Mouse (Mus musculus) cerebellum, adult 8-10 months (tissue): Measurements from ENCODE around the gene Lgalsl.

ENCODE experiments used
- DNase-seq: peaks from one replicate; pipeline ENCODE4 v3.0.0; 2022

Gene Lgalsl

DNA sequence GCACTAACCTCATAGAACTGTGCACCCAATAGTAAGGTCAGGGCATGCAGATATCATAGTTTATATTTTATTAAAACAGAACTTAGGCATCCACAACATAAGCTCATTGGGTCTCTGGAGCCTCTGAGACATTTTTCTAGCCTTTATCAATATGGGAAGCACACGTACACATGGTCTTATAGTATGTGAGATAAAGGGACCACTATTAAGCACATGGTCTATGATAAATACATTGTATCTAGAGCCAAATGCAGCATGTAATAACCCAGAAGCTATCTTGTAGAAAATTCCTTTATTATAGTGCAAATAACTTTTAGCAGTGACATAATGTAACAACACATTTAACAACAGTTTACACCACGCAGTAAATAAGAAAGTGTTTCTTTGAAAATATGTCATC lies 7.6 kb downstream of the Lgalsl start:
- DNase-seq: no peak

DNA sequence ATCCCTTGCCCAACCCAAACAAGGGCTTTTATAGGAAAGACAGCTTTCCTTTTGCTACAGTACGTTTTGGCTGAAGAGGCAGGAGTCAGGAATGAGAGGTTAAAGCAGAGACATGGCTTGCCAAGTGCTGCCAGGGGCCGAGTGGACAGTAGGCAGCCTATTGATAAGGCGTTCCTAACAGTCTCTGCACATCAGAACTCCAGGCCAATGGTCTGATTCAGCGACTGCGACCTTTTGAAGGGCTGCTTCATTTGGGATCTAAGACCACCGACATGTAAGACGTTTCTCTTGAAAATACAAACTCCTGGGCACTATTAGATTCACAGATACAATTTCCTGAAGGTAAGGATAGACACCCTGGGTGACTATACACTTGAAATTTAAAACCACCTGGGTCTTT lies 9.5 kb downstream of the Lgalsl start:
- DNase-seq: no peak

DNA sequence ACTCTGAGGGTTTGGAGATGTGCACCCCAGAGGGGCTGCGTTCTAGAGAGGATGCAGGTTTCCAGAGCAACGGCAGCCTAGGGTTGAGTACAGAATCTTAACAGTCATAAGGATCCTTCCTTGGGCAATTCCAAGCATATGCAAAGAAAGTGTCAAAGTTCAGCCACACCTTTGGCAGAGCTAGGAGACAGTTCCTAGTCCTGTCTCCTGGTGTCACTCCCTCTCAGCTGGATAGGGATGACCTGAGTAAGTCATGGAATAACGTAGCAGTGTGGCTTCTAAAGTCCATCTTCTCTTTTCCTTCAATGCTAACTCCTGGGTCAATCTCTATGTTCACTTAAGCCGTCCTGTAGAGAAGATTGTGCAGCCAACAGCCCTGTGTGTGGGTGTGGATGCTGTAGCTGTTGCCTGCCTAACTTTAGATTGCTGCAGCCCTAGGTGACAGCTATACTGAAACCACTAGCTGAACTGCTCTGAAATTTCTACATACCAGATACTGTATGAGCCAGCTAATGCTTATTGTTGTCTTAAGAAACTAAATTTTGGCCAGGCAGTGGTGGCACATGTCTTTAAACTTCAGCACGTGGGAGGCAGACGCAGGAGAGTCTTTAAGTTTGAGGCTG lies 16.8 kb downstream of the Lgalsl start:
- DNase-seq: no peak

DNA sequence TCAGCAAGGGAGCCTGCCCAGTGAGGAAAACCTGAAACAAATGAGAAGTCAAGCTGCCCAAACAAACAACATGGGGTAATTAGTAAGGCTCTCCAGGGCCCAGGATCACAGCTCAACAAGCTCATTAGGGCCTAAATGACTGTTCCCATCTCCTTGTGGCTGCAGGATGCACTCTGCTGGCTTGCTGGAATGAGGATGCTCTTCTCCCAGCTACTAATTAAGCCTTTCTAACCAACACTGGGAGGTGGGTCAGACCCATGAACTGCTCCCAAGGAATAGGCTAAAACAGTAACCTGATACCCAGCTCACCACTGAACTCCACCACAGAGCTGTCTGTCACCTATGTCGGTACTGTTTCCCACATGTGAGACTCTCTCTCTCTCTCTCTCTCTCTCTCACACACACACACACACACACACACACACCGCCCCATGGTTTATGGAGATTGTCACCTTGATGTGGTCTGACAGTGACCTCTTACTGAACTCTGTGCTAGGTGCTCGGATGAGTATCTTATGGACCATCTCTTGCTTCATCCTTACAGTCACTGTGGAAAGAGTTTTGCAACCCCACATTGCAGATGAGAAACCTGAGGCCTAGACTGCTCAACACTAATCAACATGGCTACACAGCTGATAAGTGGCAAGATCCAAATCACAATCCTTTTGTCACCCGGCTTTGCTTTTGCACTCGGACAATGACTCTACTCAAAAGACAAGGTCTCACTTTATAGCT lies 18.5 kb downstream of the Lgalsl start:
- DNase-seq: no peak

DNA sequence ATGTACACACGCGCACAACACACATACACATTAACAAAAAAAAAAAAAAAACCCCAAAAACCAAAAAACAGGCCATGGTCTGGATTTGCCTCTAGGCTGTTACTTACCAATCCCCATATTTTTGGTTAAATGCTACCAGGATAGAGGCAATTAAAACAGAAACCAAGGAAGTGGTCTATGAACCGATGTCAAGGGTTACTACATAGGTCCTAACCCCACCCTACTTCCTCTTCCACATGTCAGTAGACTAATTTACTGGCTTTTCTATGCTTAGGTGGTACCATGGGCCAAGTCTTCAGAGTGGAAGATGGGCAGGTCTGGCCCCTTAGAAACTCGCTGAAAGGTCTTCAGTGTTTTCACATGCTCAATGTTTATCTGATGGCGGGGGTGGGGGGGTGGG lies 24.2 kb downstream of the Lgalsl start:
- no peak for DNase-seq

DNA sequence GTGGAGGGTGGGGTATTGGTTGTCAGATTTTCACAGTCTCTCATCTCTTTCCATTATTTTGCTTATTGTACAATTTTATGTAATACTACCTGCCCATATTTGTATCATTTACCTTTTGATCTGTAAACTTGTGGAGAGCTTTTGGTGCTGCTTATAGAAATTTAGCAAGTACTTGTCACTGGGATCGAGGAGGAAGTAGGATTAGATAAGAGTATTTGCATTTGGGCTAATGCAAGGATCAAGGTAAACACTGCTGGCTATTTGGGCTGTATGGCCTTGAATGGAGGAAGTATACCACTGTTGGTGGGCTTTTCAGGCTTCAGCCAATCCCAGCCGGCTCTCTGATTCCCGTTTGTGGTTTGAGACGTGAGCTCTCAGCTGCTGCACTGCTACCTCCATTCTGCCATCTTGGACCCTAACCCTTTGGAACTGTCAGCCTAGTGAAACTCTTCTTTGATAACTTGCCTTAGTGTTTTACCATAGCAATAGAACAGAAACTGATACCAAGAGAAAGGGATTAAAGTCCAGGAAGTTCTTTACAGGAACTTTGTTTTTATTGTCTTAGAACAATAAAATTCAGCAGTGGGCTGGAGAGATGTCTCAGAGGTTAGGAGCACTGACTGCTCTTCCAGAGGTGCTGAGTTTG lies 25.1 kb downstream of the Lgalsl start:
- no peak for DNase-seq

DNA sequence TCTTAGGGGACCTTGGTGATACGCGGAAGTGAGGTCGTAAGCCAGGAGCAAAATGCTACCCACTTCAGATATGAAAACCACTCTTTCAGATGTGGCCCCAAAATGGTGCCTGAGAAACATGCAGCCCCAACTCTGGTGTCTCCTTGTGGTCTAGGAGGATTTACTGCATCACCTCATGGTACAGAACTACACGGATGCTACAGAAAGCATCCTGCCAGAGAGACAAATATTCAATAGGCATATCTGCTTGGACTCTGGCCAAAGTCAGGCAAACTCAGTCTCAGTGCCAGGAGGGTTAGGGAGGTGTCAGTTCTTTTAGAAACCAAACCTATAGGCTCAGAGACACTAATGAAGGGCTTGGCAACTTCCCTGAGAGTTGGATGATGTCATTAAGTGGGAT lies 26.4 kb downstream of the Lgalsl start:
- DNase-seq: no peak

DNA sequence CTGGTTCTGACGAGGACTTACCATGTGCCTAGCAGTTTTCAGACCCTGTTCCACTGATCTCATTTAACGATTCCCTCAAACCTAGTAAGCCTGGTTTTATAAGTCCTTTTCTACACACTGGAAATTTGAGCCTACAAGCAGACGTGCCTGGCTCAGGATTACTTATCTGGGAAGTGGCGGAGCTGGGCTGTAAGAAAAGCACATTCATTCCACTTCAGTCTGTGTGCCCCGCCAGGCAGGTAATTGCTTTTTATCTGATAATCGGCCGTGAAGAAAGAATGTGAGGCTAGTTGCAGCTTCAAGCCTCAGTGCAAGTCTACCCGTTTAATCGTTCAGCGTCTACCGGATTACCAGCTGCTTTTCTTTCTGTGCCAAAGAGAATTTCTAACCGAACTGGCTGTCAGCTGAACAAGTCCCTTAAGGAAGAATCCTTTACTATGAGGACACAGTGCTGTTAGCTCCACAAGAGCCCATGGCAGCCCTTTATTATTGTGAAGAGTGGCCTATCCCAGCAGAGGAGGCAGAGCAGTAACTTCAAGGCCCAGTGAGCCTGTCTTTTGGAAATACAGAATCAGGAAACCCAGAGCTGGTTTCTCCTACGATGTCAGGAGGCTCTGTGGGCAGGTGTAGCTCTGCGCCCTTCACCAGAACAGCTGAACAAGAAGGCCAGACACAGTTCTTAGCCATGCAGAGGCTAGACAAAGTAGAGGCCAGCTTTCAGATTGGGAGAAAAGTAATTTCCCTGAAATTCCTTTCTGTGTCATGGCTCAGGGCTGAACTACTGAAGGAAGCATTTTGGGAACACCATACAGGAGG lies 30.4 kb downstream of the Lgalsl start:
- DNase-seq: no peak

DNA sequence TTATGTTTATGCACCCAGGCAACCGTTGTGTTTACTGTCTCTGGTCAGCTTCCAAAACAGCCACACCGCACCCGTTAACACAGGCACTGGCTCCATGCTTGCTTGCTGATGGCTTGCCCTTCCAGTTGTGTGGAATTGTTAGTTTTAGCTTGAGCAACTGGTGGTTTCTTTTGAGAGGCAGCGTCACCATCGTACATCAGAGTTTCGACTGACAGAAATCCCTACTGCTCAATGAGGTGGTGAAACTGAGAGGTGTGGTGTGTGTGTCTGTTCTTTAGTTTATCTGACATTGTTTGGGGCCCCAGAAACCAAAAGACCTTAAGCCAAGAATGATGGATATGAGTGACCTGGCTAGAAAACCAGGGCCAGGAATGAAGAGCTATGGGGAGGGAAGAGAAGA lies 33.0 kb downstream of the Lgalsl start:
- no peak for DNase-seq

DNA sequence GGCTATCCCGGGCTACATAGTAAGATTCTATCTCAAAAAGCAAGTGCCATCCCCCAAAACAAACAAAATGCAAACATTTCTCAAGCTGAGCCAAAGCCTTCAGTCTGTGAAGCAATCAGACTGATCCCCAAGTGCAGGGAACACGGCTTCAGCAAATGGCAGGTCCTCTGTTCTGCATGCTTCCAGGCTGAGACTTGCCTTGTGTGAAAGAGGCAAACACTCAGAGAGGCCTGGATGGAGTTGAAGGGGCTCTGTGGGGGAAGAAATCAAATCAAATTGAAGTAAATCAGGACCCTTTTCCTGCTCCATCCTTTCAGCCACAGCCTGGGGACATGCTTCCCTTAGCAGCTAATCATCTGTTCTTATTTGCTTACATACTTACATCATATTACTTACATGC lies 35.4 kb downstream of the Lgalsl start:
- DNase-seq: no peak

DNA sequence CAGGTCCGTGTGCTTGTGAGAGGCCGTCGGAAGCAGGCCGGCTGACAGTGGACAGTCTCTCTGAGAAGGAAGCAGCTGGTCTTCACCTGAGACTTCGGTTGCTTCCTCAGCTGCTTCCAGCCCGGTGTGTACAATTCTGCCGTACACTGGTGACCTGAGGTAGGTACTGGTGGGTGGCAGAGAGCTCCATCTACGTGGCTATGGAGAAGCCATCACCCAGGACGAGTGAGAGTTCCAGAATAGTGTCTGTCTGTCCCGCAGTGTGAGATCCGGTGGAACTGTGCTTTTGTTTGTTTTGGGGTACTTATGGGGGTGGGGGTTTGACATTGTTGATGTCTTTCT lies 36.0 kb downstream of the Lgalsl start:
- DNase-seq: no peak

DNA sequence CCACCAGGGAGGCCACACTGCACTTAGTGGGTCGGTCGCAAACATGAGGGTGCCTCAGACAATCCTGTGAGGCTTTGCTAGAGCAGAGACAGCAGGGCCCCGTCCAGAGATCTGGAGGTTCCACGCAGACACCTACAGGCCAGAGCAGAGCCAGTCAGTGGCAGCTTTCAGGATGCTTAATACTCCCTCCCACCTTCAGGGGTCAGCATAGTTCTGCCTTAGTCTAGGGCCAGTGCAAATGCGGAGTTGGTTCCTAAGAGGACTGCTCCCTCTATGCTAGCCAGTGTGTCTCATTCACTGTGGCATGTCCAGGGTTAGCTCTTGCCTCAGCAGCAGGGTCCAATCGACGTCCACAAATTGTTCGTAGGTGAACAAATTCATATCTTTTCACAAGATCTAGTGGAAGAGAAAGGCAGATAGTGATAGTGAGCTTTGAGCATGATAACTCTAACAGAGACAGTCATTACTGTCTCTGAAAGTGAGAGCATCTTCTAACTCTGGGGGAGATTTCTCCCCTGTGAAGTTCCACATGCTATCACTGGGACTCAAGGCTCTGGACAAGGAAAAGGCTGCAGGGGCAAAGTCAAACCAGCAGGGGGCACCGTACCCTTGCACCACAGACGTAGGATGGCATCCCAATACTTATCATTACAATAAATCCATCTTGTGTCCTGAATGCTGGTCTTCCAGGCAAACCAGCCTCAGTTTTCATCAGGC lies 36.5 kb downstream of the Lgalsl start:
- peak; percentile 76 for DNase-seq

DNA sequence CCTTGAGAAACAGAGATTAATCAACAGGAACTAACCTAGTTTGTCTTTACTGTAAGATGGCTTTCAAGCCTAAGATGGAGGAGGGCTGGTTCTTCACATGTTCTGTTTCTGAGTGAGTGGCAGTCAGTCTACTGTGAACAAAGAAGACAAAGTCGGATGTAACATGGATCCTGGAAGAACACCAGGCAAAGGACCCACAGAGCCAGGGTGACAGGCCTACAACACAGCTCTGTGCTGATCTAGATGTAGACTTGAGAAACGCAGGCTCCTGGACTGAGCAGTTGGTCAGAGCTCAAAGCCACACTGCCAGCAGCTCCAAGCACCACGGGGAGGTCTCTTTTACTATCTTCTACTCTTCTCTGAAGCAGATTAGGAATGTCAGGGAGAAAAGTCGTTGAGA lies 37.2 kb downstream of the Lgalsl start:
- no peak for DNase-seq

DNA sequence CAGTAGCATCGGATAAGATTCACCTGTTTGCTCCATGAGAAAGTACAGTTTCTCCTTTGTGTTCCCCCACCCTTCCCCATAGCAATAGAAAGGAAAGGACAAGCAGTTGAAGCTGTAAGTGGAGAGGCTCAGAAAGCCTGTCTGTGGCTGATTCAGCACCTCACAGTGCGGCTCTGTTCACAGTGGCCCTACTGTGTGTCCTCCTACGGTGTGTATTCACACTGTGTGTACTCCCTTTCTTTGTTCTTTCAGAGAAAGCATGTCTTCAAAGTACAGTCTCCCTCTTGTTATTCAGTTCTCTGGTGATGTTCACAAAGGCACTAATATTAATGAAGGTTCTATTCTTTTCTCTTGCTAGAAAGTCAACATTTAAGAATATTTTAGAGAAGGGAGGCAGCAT lies 38.2 kb downstream of the Lgalsl start:
- DNase-seq: no peak

DNA sequence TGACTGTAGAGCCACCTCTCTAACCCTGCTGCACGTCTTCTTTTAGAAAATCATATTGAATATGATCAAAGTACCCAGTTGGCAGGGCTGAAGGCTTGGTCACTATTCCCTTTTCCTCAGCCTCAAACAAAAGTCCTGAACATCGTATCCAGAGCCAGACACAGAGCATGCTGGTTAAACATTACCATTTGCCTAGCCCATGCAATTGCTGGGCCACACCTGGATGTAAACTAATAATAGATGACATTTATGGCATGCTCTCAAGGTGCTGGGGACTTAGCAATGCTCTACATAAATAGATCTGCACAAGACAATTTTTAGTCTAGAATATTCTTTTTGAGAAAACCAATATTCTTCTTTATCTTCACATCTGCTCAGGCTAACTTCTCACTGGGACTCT lies 39.5 kb downstream of the Lgalsl start:
- DNase-seq: no peak

DNA sequence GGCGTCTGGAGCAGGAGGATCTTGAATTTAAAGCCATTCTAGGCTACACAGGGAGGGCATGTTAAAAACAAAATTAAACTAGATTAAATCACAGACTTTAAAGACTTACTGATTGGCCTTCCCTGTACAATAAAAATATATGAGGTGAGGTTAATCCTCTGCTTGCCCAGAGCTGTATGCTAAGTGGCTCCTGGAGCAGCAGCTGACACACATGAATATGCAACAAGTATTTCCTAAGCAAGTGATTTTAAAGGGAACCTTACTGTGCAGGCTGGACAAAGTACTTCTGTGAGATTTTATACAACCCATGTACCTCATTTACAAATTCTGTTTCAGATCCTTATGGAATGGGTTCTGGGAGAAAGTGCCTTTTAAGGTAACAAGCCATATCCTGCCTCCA lies 41.8 kb downstream of the Lgalsl start:
- DNase-seq: no peak

DNA sequence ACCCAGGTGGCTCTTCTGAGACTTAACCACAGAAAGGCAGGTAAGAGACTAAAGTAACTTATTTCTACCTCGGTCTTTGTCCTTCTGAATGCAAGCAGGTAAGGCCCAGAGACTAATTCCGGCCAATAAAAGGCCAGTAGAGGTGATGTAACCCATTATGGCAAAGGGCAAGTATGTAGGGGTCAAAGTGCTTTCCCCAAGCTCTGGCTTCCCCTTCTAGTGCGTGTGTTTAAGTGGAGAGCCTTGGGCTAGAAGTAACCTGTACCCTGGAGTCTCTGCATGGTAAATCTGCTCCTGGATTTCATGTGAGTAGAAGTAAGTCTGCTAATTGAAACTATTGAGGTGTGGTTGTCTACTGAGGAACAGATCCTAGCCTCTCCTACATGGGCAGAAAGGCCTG lies 42.8 kb downstream of the Lgalsl start:
- no peak for DNase-seq

DNA sequence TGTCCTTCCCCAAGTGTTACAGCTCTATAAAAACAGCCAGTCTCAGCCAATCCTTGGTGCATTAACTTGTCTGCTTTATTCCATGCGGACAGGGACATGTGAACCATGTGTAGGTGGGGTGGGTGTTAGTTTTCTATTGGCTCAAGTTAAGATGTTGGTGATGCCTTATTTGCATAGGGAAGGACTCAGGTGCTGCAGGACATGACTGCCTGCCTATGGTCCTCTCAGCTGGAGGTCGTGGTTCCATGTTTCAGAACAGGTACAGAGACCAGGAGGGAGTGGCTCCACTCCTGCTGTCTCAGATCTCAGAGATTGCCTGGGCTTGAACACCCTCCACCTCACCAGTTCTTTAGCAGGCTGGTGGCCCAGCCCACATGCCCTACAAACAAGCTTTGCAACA lies 44.7 kb downstream of the Lgalsl start:
- no peak for DNase-seq

DNA sequence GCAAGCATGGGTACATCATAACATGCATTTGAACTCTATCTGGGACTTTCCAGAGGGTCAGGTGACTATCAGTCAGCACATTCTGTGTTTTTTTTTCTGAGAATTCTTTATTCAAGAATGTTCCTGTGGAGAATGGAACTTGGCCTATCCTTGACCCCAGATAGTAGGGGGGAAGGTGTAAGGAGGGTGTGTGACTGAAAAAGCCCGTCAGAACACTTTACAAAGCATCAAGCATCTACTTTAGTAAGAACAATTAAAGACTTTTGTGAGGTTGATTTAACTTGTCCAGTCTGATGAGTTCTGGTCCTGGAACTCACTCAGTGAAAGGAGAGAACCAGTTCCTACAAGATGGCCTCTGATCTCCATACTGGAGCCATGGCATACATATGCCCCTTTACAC lies 45.7 kb downstream of the Lgalsl start:
- no peak for DNase-seq

DNA sequence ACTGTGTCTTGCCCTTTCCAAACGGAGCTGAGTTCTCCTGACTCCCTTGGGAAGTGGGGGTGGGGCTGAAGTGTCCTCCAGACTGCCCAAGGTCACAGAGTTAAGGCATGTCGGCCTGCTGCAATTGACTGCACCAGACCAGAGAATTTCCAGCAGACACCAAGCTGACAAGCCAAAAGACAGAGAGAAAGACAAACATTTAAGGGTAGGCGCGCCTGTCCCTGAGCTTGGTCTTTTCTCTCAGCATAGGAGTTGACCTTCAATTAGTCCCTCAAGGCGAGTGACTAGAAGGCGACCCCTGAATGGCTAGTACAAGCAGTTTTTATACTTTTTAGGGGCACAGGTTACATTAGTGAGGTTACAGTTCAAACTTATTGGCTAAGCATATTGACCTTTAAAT lies 46.1 kb downstream of the Lgalsl start:
- DNase-seq: no peak

DNA sequence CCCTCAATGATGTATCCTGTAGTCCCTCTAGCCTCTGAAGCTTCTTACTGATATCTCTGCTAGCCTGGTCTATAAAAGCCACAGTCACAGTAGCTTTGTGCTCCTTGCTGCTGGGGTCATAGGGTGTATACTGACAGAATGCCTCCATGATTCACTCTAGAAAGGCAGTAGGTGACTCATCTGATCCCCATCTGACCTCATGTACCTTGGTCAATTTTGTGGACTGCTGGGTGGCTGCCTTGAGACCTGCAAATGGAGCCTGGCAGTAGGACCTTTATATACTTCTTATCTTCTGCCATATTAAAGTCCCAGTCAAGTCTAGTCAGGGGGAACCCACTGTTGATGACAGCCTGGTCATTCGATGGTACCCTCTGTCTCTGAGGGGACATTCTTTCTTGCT lies 47.4 kb downstream of the Lgalsl start:
- no peak for DNase-seq

DNA sequence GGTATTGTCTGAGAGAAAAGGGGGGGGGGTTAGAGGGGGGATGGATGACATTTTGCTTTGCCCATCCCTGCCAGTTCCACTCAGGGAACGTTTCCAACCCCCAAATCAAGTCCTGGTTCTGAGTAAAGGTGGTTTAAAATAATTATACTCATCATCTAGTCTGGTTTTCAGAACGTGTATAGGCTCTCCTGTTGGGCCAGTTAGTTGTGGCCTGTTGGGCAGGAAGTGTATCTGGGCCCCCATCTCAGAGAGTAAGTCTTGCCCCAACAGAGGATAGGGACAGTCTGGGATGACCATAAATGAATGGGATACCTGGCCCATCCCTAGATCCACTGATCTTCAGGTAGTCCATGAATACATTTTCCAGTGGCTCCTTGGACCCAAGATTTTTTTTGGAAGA lies 48.2 kb downstream of the Lgalsl start:
- no peak for DNase-seq

DNA sequence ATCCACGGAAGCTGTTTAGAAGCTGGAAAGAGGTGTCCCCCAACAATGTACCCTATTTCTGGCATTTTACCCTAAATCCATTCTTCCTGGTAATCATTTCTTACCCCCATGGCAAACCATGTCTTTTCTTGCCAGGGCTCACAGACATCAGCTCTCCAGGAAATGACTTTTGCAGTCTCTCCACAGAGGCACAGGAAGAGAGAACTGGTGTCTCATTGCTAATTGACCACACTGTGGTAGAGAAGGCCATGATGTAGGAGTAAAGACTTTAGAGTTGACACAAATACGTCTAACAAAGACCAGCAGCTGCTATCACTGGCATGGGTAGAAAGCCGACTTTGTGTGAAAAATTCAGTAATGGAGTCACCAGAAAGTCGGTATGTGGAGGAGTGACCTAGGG lies 50.5 kb downstream of the Lgalsl start:
- no peak for DNase-seq
